Mouse (Mus musculus) heart, embryonic 16.5 days (tissue): ENCODE measurements around the gene Pds5b. TPM values are rescaled to one million over a fixed set of nuclear protein-coding genes. Genes with fewer than 3 reads are reported as not detected.
"Not testable (repeated sequence)": the region's sequence is repeated elsewhere in the genome, so short reads cannot be mapped to it uniquely, and the experiment has no call there.

ENCODE experiments used
- ATAC-seq: fragments of 200-750 bp; cut with Nextera tagmentation; replicated peaks from 2 replicates; pipeline ENCODE4 v1.8.0; 2017; ENCODE audit warnings: moderate number of reproducible peaks; ENCODE audit not compliant: insufficient read depth, low FRiP score; ENCODE audit errors: extremely low read depth
- H3K27ac ChIP-seq: fragments of 300-500 bp; sonication (generic); 2 replicates; pipeline ENCODE4 v1.5.1; 2014; ENCODE audit warnings: mild to moderate bottlenecking, low read length, control low read depth, moderate library complexity
- H3K27me3 ChIP-seq: fragments of 300-500 bp; sonication (generic); 2 replicates; pipeline ENCODE4 v1.6.1; 2014; ENCODE audit warnings: low read length, mixed read lengths; ENCODE audit not compliant: control insufficient read depth, insufficient read depth
- H3K36me3 ChIP-seq: fragments of 300-500 bp; sonication (generic); 2 replicates; pipeline ENCODE4 v1.6.1; 2014; ENCODE audit not compliant: control insufficient read depth, insufficient read depth
- H3K4me1 ChIP-seq: fragments of 300-500 bp; sonication (generic); 2 replicates; pipeline ENCODE4 v1.6.1; 2014; ENCODE audit warnings: low read length, mixed read lengths; ENCODE audit not compliant: control insufficient read depth, insufficient read depth
- H3K4me2 ChIP-seq: fragments of 300-500 bp; sonication (generic); 2 replicates; pipeline ENCODE4 v1.6.1; 2014; ENCODE audit warnings: low read depth, mild to moderate bottlenecking, control low read depth, low read length
- H3K4me3 ChIP-seq: fragments of 300-500 bp; sonication (generic); 2 replicates; pipeline ENCODE4 v1.5.1; 2014; ENCODE audit warnings: mild to moderate bottlenecking, control low read depth, low read length
- H3K9ac ChIP-seq: fragments of 300-500 bp; sonication (generic); 2 replicates; pipeline ENCODE4 v1.6.1; 2014; ENCODE audit warnings: low read length, control low read depth
- H3K9me3 ChIP-seq: fragments of 300-500 bp; sonication (generic); replicated peaks from 2 replicates; pipeline ENCODE4 v1.6.1; 2016; ENCODE audit warnings: low read length; ENCODE audit not compliant: control insufficient read depth
- WGBS: fragments of 180-500 bp; shearing (Covaris S2); extraction: QIAGEN DNeasy Blood & Tissue Kit; methylation state at CpG from one replicate; pipeline ENCODE4 v1.1.7; 2014; 5-methylcytosine and 5-hydroxymethylcytosine counted together
- polyA plus RNA-seq: library from polyadenylated mRNA; unstranded; fragments of >200 nt; fragmentation: Nextera tagmentation; extraction: Ambion mirVana; gene quantifications from 2 replicates; pipeline ENCODE4 v1.2.1, GENCODE M21; 2015

Gene Pds5b
- polyA plus RNA-seq, 1 experiment from 2014 or later = 25.0 TPM

GRCm38 (mm10) chr5:150673880-150674621 is 512 bp downstream of the Pds5b start:
- Histone ChIP-seq H3K4me2 (peak overlapping the region; percentile 65), H3K9ac (peak overlapping the region; percentile 95), H3K27me3 (no peaks in the 10 kb centered on the region), H3K4me1 (peaks cover 7% of the 10 kb centered on the region), H3K9me3 (no peaks in the 10 kb centered on the region), H3K27ac (peak overlapping the region; percentile 93), H3K4me3 (peak overlapping the region; percentile 95), H3K36me3 (no peaks in the 10 kb centered on the region)
- peak; percentile 65 for ATAC-seq
- WGBS = under 1% methylated on average over 63 of the region's 91 CpGs

- no peak for ATAC-seq
- H3K9ac ChIP-seq = peak overlapping the region; percentile 95
- no peaks in the 10 kb centered on the region for H3K27me3 ChIP-seq
- peak overlapping the region; percentile 65 for H3K4me2 ChIP-seq
- 35% methylated on average over 6 of the region's 6 CpGs for WGBS
- H3K4me3 ChIP-seq = peak overlapping the region; percentile 95
- no peaks in the 10 kb centered on the region for H3K36me3 ChIP-seq
- no peak overlapping the region for H3K27ac ChIP-seq
- no peaks in the 10 kb centered on the region for H3K9me3 ChIP-seq
- peaks cover 7% of the 10 kb centered on the region for H3K4me1 ChIP-seq
Observed at GRCm38 (mm10) chr5:150674866-150675265, 1.3 kb downstream of the Pds5b start.

GRCm38 (mm10) chr5:150682862-150683261 is 9.3 kb downstream of the Pds5b start:
- not testable (repeated sequence) for ATAC-seq, H3K4me2 ChIP-seq, H3K9ac ChIP-seq, H3K4me1 ChIP-seq, H3K27me3 ChIP-seq, H3K4me3 ChIP-seq, H3K36me3 ChIP-seq, H3K27ac ChIP-seq, H3K9me3 ChIP-seq
- WGBS = 92% methylated on average over 6 of the region's 6 CpGs

GRCm38 (mm10) chr5:150690685-150691084 is 17.1 kb downstream of the Pds5b start:
- Histone ChIP-seq H3K4me3 (no peak overlapping the region), H3K9ac (no peak overlapping the region), H3K27me3 (no peaks in the 10 kb centered on the region), H3K9me3 (no peaks in the 10 kb centered on the region), H3K27ac (no peak overlapping the region), H3K36me3 (peaks cover 4% of the 10 kb centered on the region; the same call in 1 of the 2 replicates), H3K4me1 (peaks cover 2% of the 10 kb centered on the region; the same call in 1 of the 2 replicates), H3K4me2 (no peak overlapping the region)
- no peak for ATAC-seq

GRCm38 (mm10) chr5:150693277-150693676 is 19.7 kb downstream of the Pds5b start:
- H3K27me3 ChIP-seq = no peaks in the 10 kb centered on the region
- no peak for ATAC-seq
- WGBS = 55% methylated on average over 2 of the region's 2 CpGs
- peaks cover 4% of the 10 kb centered on the region; the same call in 1 of the 2 replicates for H3K36me3 ChIP-seq
- no peak overlapping the region for H3K4me3 ChIP-seq
- no peaks in the 10 kb centered on the region for H3K9me3 ChIP-seq
- H3K4me2 ChIP-seq = no peak overlapping the region
- H3K9ac ChIP-seq = no peak overlapping the region
- peaks cover 2% of the 10 kb centered on the region; the same call in 1 of the 2 replicates for H3K4me1 ChIP-seq
- no peak overlapping the region for H3K27ac ChIP-seq

GRCm38 (mm10) chr5:150702714-150703113 is 29.2 kb downstream of the Pds5b start:
- no peak overlapping the region for H3K27ac ChIP-seq
- no peak overlapping the region for H3K4me2 ChIP-seq
- H3K9ac ChIP-seq = no peak overlapping the region
- H3K4me1 ChIP-seq = 0 out of 2 replicates have a peak, but pooled peaks cover 2% of the 10 kb centered on the region
- H3K4me3 ChIP-seq = no peak overlapping the region
- no peaks in the 10 kb centered on the region for H3K36me3 ChIP-seq
- WGBS = 53% methylated on average over 2 of the region's 2 CpGs
- no peaks in the 10 kb centered on the region for H3K27me3 ChIP-seq
- no peak for ATAC-seq
- no peaks in the 10 kb centered on the region for H3K9me3 ChIP-seq

GRCm38 (mm10) chr5:150706651-150707050 is 33.1 kb downstream of the Pds5b start:
- not testable (repeated sequence) for H3K9me3 ChIP-seq, H3K4me2 ChIP-seq, ATAC-seq, H3K9ac ChIP-seq, H3K27me3 ChIP-seq, H3K4me3 ChIP-seq, H3K27ac ChIP-seq, H3K36me3 ChIP-seq
- 69% methylated on average over 1 of the region's 1 CpGs for WGBS
- peaks cover 13% of the 10 kb centered on the region for H3K4me1 ChIP-seq

GRCm38 (mm10) chr5:150707181-150707580 is 33.6 kb downstream of the Pds5b start:
- not testable (repeated sequence) for H3K9me3 ChIP-seq, H3K9ac ChIP-seq, H3K36me3 ChIP-seq, H3K27ac ChIP-seq, H3K4me3 ChIP-seq, H3K27me3 ChIP-seq, ATAC-seq, H3K4me2 ChIP-seq
- WGBS = 85% methylated on average over 3 of the region's 3 CpGs
- H3K4me1 ChIP-seq = peaks cover 13% of the 10 kb centered on the region

- Histone ChIP-seq H3K27me3 (no peaks in the 10 kb centered on the region), H3K36me3 (no peaks in the 10 kb centered on the region), H3K4me2 (no peak overlapping the region), H3K27ac (peak overlapping the region; percentile 38; the same call in 1 of the 2 replicates), H3K4me3 (no peak overlapping the region), H3K9me3 (no peaks in the 10 kb centered on the region), H3K4me1 (peaks cover 15% of the 10 kb centered on the region), H3K9ac (no peak overlapping the region)
- ATAC-seq = peak; percentile 81
- WGBS = 53% methylated on average over 4 of the region's 4 CpGs
Observed at GRCm38 (mm10) chr5:150711503-150711902, 38.0 kb downstream of the Pds5b start.
